Mouse (Mus musculus) hindbrain, embryonic 11.5 days (tissue): Measurements from ENCODE around the gene Adgrl3. TPM values are rescaled to one million over a fixed set of nuclear protein-coding genes. Genes with fewer than 3 reads are reported as not detected.

Source experiments
- ATAC-seq: fragments of 200-750 bp; cut with Nextera tagmentation; 2 replicates; pipeline ENCODE4 v1.8.0; 2017; ENCODE audit warnings: mild to moderate bottlenecking, moderate TSS enrichment, moderate library complexity; ENCODE audit not compliant: low FRiP score
- DNase-seq: peaks from one replicate; pipeline ENCODE4 v3.0.0-alpha.2; 2015; ENCODE audit warnings: low spot score
- H3K27ac ChIP-seq: fragments of 300-500 bp; sonication (generic); 2 replicates; pipeline ENCODE4 v1.5.1; 2014; ENCODE audit warnings: mild to moderate bottlenecking, low read depth, low read length
- H3K27me3 ChIP-seq: fragments of 300-500 bp; sonication (generic); 2 replicates; pipeline ENCODE4 v1.6.1; 2014; ENCODE audit warnings: mild to moderate bottlenecking, low read length, moderate library complexity, mixed read lengths; ENCODE audit not compliant: control insufficient read depth, insufficient read depth
- H3K36me3 ChIP-seq: fragments of 300-500 bp; sonication (generic); 2 replicates; pipeline ENCODE4 v1.6.1; 2014; ENCODE audit warnings: mild to moderate bottlenecking, low read length, moderate library complexity, mixed read lengths; ENCODE audit not compliant: control insufficient read depth, insufficient read depth
- H3K4me1 ChIP-seq: fragments of 300-500 bp; sonication (generic); replicated peaks from 2 replicates; pipeline ENCODE4 v1.6.1; 2014; ENCODE audit warnings: low read length, mixed read lengths; ENCODE audit not compliant: control insufficient read depth, insufficient read depth
- H3K4me2 ChIP-seq: fragments of 300-500 bp; sonication (generic); replicated peaks from 2 replicates; pipeline ENCODE4 v1.6.1; 2014; ENCODE audit warnings: mild to moderate bottlenecking, low read depth, low read length
- H3K4me3 ChIP-seq: fragments of 300-500 bp; sonication (generic); 2 replicates; pipeline ENCODE4 v1.5.1; 2014; ENCODE audit warnings: low read depth, low read length
- H3K9ac ChIP-seq: fragments of 300-500 bp; sonication (generic); 2 replicates; pipeline ENCODE4 v1.6.1; 2014; ENCODE audit warnings: low read depth, low read length
- H3K9me3 ChIP-seq: fragments of 300-500 bp; sonication (generic); 2 replicates; pipeline ENCODE4 v1.6.1; 2016; ENCODE audit warnings: low read length; ENCODE audit not compliant: control insufficient read depth
- WGBS: fragments of 180-500 bp; shearing (Covaris S2); extraction: QIAGEN DNeasy Blood & Tissue Kit; methylation state at CpG from one replicate; pipeline ENCODE4 v1.1.7; 2014; 5-methylcytosine and 5-hydroxymethylcytosine counted together
- polyA plus RNA-seq: library from polyadenylated mRNA; unstranded; fragments of >200 nt; fragmentation: Nextera tagmentation; extraction: Ambion mirVana; gene quantifications from 2 replicates; pipeline ENCODE4 v1.2.1, GENCODE M21; 2014

Adgrl3 gene
- polyA plus RNA-seq, 1 experiment from 2014 or later, result 40.2 TPM

DNA sequence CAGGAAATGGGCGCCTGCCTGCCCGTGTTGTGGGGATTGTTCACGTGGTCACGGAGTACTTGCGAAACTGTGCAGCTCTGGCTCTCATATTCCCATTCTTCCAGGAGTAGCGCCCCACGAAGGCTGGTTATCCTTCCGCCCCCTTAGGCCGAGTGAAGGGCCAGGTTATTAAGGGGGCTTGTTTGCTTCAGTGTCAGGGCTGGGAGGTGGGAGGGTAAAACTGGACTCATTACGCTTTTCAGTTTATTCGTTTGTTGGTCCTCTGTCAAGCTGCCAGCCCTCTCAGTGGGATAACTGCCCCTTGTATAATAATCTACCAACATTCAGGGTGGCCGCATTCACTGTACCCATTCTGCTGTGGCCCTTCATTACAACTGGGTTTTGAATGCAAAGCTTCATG, 135.9 kb downstream of the Adgrl3 start:
- H3K9ac ChIP-seq, result no peak overlapping the region
- ATAC-seq (peak; percentile 38), DNase-seq (no peak)
- WGBS, result 54% methylated on average over 12 of the region's 12 CpGs
- no peaks in the 10 kb centered on the region for H3K27me3 ChIP-seq
- H3K4me3 ChIP-seq, result no peak overlapping the region
- no peak overlapping the region for H3K4me2 ChIP-seq
- no peaks in the 10 kb centered on the region for H3K9me3 ChIP-seq
- no peak overlapping the region for H3K27ac ChIP-seq
- no peaks in the 10 kb centered on the region for H3K4me1 ChIP-seq
- no peaks in the 10 kb centered on the region for H3K36me3 ChIP-seq

DNA sequence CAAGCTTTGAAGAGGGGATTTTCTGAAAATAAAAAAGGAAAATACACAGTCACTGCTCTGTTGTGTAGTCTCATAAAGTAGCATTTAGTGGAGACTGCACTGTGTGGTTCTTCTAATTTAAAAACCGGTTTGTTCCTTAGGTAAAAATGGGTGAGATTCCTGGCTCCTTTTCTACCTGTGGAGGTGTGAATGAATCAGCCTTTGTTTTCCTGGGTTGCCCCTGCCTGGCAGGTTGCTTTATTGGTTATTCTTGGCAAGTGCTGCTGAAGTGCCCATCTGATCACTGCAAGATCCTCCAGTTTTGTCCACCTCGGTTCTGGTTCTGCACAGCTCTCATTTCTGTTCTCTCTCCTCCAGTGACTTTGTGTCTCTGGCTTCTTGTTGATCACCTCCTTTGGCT, 136.3 kb downstream of the Adgrl3 start:
- DNase-seq (no peak), ATAC-seq (no peak)
- Histone ChIP-seq H3K27ac (no peak overlapping the region), H3K4me3 (no peak overlapping the region), H3K4me1 (no peaks in the 10 kb centered on the region), H3K27me3 (no peaks in the 10 kb centered on the region), H3K4me2 (no peak overlapping the region), H3K9ac (no peak overlapping the region), H3K9me3 (no peaks in the 10 kb centered on the region), H3K36me3 (no peaks in the 10 kb centered on the region)
- WGBS, result 34% methylated on average over 2 of the region's 2 CpGs

DNA sequence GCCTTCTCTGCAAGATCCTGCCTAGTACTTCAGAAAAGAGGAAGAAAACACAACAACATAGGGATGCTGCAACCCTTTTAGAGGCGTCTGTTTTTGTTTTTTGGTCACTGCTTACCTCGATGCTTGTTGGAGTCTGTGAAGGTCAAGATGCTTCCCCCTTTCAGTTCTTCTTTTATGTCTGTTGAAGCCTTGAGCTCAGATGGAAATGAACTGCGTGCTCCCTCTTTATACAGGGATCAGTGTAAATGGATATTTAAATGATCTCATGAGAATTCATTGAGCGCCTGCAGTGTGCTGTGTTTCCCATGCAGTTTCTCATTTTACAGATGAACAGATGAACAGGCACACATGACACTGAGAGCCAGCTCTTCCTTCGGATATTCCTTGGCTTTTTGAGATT, 136.9 kb downstream of the Adgrl3 start:
- H3K4me2 ChIP-seq, result no peak overlapping the region

DNA sequence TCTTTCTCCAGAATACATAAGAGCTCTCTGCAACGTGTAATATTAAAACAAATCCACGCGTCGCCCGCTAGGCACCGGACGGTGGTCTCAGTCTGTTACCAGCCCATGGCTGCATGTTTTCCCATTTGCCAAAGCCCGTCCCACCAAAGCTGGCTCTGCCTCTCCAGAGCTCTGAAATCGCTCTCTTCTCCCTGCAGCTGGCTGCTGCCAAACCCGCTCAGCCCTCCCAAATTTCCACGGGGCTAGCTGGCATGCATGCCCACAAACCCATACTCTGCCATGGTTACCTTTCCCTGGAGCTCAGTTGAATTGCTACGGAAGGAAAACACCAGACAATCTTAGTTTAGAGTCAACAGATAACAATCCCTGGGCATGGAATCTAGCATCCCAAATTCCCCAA, 139.1 kb downstream of the Adgrl3 start:
- no peaks in the 10 kb centered on the region for H3K9me3 ChIP-seq
- no peak overlapping the region for H3K4me3 ChIP-seq
- H3K9ac ChIP-seq, result no peak overlapping the region
- H3K4me2 ChIP-seq, result no peak overlapping the region
- no peaks in the 10 kb centered on the region for H3K36me3 ChIP-seq
- WGBS, result 90% methylated on average over 12 of the region's 12 CpGs
- no peaks in the 10 kb centered on the region for H3K27me3 ChIP-seq
- H3K27ac ChIP-seq, result no peak overlapping the region
- ATAC-seq (no peak), DNase-seq (no peak)
- no peaks in the 10 kb centered on the region for H3K4me1 ChIP-seq

More for the DNA sequence above, 136.9 kb downstream of the Adgrl3 start:
- DNase-seq, result no peak
- Histone ChIP-seq H3K36me3 (no peaks in the 10 kb centered on the region), H3K27me3 (no peaks in the 10 kb centered on the region), H3K9ac (no peak overlapping the region), H3K4me3 (no peak overlapping the region), H3K4me1 (no peaks in the 10 kb centered on the region), H3K9me3 (no peaks in the 10 kb centered on the region), H3K27ac (no peak overlapping the region)
- 45% methylated on average over 5 of the region's 5 CpGs for WGBS
- ATAC-seq, result no peak

DNA sequence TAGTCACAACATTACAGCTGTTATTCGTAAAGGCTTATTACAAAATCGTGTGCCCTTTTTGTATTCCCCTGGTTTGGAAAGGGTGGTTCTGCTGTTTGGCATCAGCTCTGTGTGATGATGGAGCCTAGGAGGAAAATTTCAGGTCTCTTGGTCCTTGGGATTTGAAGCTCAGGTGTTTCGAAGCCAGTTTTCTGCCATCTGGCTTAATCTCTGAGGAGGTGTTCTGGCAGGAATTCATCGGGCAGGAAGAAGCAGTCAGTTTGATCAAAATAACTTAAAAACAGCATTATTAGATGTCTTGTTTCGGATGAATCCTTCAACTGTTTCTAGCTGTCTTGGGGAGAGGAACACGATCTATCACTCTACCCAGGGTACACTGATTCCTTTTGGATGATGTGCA, 140.5 kb downstream of the Adgrl3 start:
- no peak for DNase-seq
- Histone ChIP-seq H3K27ac (no peak overlapping the region), H3K9me3 (no peaks in the 10 kb centered on the region), H3K9ac (no peak overlapping the region), H3K4me1 (no peaks in the 10 kb centered on the region), H3K4me3 (no peak overlapping the region), H3K4me2 (no peak overlapping the region), H3K27me3 (no peaks in the 10 kb centered on the region), H3K36me3 (no peaks in the 10 kb centered on the region)
- no peak for ATAC-seq
- WGBS, result 88% methylated on average over 6 of the region's 6 CpGs

DNA sequence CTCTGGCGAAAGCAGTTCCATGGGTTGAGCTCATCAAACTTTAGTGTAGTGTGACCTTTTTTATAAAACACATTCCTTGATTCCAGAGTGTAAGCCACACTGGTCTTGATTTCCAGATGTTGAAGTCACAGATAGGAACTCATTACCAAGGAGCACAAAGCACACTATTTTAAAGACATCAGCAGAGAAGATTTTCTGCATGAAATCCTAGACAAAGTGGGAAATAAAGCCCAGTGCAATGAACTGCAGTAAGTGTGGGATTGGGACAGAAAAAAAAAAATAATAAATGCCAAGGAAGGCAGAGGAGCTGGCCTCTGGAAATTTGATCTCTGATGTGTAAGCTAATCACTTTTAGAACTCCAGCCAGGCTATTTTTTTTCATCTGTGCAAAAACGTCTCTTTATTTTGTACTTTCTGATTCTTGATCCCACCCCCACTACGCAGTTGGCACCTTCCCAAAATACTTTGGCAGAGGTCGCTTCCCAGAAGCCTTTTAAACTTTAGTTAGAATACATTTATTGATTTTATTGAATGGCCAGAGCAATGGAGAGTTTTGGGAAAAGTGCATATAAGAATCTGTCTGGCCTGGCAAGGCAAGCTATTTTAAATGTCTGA, 169.0 kb downstream of the Adgrl3 start:
- H3K36me3 ChIP-seq, result no peaks in the 10 kb centered on the region
- WGBS, result 58% methylated on average over 4 of the region's 4 CpGs

DNA sequence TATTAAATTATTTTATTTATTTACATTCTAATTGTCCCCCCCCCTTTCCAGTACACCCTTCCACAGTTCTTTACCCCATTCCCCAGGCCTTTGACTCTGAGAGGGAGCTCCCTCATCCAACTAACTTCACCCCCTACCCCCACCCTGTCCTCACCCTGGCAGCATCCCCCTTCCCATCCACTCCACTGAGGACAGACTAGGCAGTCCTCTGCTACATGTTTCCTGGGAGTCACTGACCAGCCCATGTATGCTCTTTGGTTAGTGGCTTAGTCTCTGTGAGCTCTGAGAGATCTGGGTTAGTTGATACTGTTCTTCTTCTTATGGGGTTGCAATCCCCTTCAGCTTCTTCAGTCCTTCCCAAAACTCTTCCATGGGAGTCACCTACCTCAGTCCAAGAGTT, 180.4 kb downstream of the Adgrl3 start:
- ATAC-seq (no peak), DNase-seq (no peak)
- Histone ChIP-seq H3K4me1 (no peaks in the 10 kb centered on the region), H3K4me3 (no peak overlapping the region), H3K36me3 (no peaks in the 10 kb centered on the region), H3K27me3 (no peaks in the 10 kb centered on the region), H3K4me2 (no peak overlapping the region), H3K27ac (no peak overlapping the region), H3K9me3 (no peaks in the 10 kb centered on the region), H3K9ac (no peak overlapping the region)

More for the DNA sequence above, 169.0 kb downstream of the Adgrl3 start:
- Histone ChIP-seq H3K27me3 (no peaks in the 10 kb centered on the region), H3K4me3 (no peak overlapping the region), H3K27ac (no peak overlapping the region), H3K9me3 (no peaks in the 10 kb centered on the region), H3K9ac (no peak overlapping the region), H3K4me1 (no peaks in the 10 kb centered on the region), H3K4me2 (no peak overlapping the region)
- ATAC-seq (no peak), DNase-seq (no peak)

DNA sequence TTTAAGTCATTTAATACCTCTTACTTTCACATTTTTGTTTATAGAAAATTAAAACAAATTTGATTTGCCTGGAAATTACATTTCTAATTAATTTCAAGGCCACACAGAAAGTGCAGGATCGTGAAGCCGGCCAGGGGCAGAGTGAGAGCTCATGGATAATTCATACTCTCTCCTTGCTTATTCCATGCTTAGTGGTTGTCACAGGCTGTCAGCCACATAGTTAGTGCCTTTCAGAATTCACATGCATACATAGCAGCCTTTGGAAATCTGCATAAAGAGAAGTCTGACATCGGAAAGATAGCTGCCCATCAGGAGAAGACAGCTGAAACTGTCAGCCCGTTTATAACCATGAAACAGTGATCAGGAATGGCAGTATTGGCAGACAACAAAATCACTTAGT, 181.9 kb downstream of the Adgrl3 start:
- H3K9ac ChIP-seq, result no peak overlapping the region
- ATAC-seq (peak; percentile 81), DNase-seq (no peak)
- no peaks in the 10 kb centered on the region for H3K27me3 ChIP-seq
- no peak overlapping the region for H3K4me2 ChIP-seq
- no peaks in the 10 kb centered on the region for H3K4me1 ChIP-seq
- H3K36me3 ChIP-seq, result no peaks in the 10 kb centered on the region
- H3K27ac ChIP-seq, result no peak overlapping the region
- H3K9me3 ChIP-seq, result no peaks in the 10 kb centered on the region
- WGBS, result 42% methylated on average over 4 of the region's 4 CpGs
- no peak overlapping the region for H3K4me3 ChIP-seq

DNA sequence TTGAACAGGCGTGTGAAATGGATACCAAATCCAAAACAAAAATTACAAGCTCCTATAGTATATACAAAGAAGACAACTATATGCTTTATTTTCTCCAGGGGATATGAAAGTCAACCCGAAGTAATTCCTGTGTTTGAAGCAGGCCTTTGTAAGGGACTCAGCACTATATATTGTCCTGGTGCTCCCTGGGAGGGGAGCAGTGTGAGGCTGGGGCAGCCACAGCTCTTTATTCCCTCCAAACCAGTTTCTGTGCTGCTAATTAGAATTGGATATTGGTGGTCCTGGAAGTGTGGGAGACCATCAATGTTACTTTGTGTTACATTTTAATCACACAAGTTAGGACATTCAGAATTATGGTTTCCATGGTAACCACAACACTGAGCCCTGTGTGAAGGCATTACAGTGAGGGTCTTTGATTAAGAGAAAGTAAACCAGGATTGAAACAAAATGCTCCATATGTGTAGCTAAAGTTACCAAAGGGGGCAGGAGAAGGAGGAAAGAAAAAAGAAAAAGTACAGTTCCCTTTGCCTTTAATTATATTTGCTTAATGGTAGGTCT, 198.6 kb downstream of the Adgrl3 start:
- whole genome bisulfite sequencing, result 61% methylated on average over 2 of the region's 2 CpGs
- H3K36me3 ChIP-seq, result no peaks in the 10 kb centered on the region
- H3K4me2 ChIP-seq, result no peak overlapping the region
- DNase-seq (no peak), ATAC-seq (peak; percentile 69)
- H3K27ac ChIP-seq, result no peak overlapping the region
- no peak overlapping the region for H3K4me3 ChIP-seq
- H3K27me3 ChIP-seq, result no peaks in the 10 kb centered on the region
- no peaks in the 10 kb centered on the region for H3K9me3 ChIP-seq
- H3K4me1 ChIP-seq, result no peaks in the 10 kb centered on the region
- H3K9ac ChIP-seq, result no peak overlapping the region
